Mouse (Mus musculus): ENCODE measurements around the gene Lrrtm3. TPM values are rescaled to one million over a fixed set of nuclear protein-coding genes. Genes with fewer than 3 reads are reported as not detected.

Gene Lrrtm3
- polyA plus RNA-seq, 1 experiment from 2014 or later = 44.5 TPM

- Histone ChIP-seq H3K4me2 (no peak overlapping the region), H3K36me3 (no peaks in the 10 kb centered on the region), H3K27me3 (replicated peaks) (no peaks in the 10 kb centered on the region), H3K9me3 (replicated peaks) (no peaks in the 10 kb centered on the region), H3K4me3 (replicated peaks) (no peak overlapping the region), H3K27ac (replicated peaks) (peak overlapping the region; percentile 45), H3K9ac (replicated peaks) (no peak overlapping the region), H3K4me1 (peaks cover 13% of the 10 kb centered on the region)
- WGBS = 76% methylated on average over 17 of the region's 17 CpGs
- ATAC-seq (ENCODE audit: low FRiP score) = peak; percentile 69; the same call in 1 of the 2 replicates
Measured at GRCm38 (mm10) chr10:64039760-64040535, 50.1 kb downstream of the Lrrtm3 start.

DNA sequence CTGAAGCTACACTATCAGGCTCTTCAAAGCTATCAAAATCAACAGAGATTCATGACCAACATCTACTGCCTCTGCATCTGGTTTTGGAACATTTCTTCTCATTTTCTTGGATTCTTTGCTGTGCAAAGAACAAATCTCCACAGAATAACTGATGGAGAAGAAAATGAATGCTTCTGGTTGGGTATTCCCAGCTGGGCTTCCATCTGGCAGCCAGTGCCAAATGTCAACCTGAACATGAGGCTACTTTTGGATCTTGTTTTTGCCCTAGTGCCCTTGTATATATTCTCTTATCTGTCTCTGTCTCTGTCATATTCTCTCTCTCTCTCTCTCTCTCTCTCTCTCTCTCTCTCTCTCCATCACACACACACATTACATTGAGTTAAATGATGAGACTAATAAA, 59.2 kb downstream of the Lrrtm3 start:
- Histone ChIP-seq H3K9me3 (replicated peaks) (no peaks in the 10 kb centered on the region), H3K4me1 (no peaks in the 10 kb centered on the region), H3K4me3 (replicated peaks) (no peak overlapping the region), H3K4me2 (no peak overlapping the region), H3K9ac (replicated peaks) (no peak overlapping the region), H3K27me3 (replicated peaks) (no peaks in the 10 kb centered on the region), H3K27ac (replicated peaks) (no peak overlapping the region), H3K36me3 (no peaks in the 10 kb centered on the region)
- ATAC-seq (ENCODE audit: low FRiP score) = no peak

- Histone ChIP-seq H3K9ac (replicated peaks) (no peak overlapping the region), H3K4me3 (replicated peaks) (no peak overlapping the region), H3K4me2 (no peak overlapping the region), H3K9me3 (replicated peaks) (no peaks in the 10 kb centered on the region), H3K27me3 (replicated peaks) (no peaks in the 10 kb centered on the region), H3K36me3 (no peaks in the 10 kb centered on the region), H3K27ac (replicated peaks) (no peak overlapping the region), H3K4me1 (no peaks in the 10 kb centered on the region)
- WGBS = 74% methylated on average over 6 of the region's 6 CpGs
- no peak for ATAC-seq (ENCODE audit: low FRiP score)
Measured at GRCm38 (mm10) chr10:64023340-64023739, 66.7 kb downstream of the Lrrtm3 start.

- H3K4me3 ChIP-seq (replicated peaks) = no peak overlapping the region
- no peaks in the 10 kb centered on the region for H3K9me3 ChIP-seq (replicated peaks)
- WGBS = 71% methylated on average over 1 of the region's 1 CpGs
- no peak overlapping the region for H3K4me2 ChIP-seq
- H3K9ac ChIP-seq (replicated peaks) = no peak overlapping the region
- no peaks in the 10 kb centered on the region for H3K4me1 ChIP-seq
- no peaks in the 10 kb centered on the region for H3K36me3 ChIP-seq
- no peak overlapping the region for H3K27ac ChIP-seq (replicated peaks)
- no peak for ATAC-seq (ENCODE audit: low FRiP score)
- H3K27me3 ChIP-seq (replicated peaks) = no peaks in the 10 kb centered on the region
Measured at GRCm38 (mm10) chr10:64020347-64020746, 69.7 kb downstream of the Lrrtm3 start.

DNA sequence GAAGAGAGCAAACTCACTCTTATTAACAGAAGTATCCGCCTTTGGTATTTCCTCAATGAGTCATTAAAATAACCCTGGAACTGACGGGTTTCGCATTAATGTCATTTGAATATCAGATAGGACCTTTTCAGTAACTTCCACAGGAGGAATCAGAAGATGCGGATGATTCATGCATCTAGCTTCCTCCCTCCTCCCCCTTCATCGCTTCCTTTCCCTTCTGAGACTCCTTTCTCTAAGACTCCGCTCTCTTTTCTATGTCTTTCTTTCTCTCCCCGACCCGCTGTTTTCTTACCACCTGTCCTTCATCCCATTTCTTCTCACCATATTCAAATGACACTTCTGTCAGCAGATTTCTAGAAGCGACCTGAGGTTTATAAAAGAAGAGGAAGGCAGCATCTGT, 88.1 kb downstream of the Lrrtm3 start:
- no peak for ATAC-seq (ENCODE audit: low FRiP score)
- Histone ChIP-seq H3K36me3 (no peaks in the 10 kb centered on the region), H3K27ac (replicated peaks) (no peak overlapping the region), H3K9me3 (replicated peaks) (no peaks in the 10 kb centered on the region), H3K9ac (replicated peaks) (no peak overlapping the region), H3K4me3 (replicated peaks) (no peak overlapping the region), H3K27me3 (replicated peaks) (no peaks in the 10 kb centered on the region), H3K4me2 (no peak overlapping the region), H3K4me1 (no peaks in the 10 kb centered on the region)
- WGBS = 89% methylated on average over 9 of the region's 9 CpGs

GRCm38 (mm10) chr10:64001531-64001930, 88.5 kb downstream of the Lrrtm3 start:
- no peak for ATAC-seq (ENCODE audit: low FRiP score)
- Histone ChIP-seq H3K27me3 (replicated peaks) (no peaks in the 10 kb centered on the region), H3K4me3 (replicated peaks) (no peak overlapping the region), H3K9me3 (replicated peaks) (no peaks in the 10 kb centered on the region), H3K36me3 (no peaks in the 10 kb centered on the region), H3K9ac (replicated peaks) (no peak overlapping the region), H3K4me2 (no peak overlapping the region), H3K27ac (replicated peaks) (no peak overlapping the region), H3K4me1 (no peaks in the 10 kb centered on the region)
- WGBS = 80% methylated on average over 6 of the region's 6 CpGs

DNA sequence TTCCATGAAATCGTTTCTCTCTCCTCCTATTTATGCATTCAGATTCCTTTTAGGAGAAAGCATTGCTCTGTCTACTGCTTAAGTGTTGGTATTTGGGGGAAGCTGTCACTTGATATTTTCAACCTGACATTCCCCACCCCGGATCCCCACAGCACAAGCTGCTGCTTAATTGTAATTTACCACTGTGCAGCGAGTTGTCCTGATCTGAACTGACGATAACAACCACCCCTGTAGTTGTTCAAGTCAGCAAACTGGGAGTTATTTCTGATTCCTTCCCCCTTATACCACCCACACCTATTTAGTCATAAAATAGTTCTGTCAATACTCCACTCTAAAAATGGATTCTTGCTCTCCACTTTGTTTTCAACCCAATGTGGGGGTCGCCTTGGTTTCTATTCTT, 95.8 kb downstream of the Lrrtm3 start:
- no peaks in the 10 kb centered on the region for H3K4me1 ChIP-seq
- no peak overlapping the region for H3K4me2 ChIP-seq
- H3K9me3 ChIP-seq (replicated peaks) = no peaks in the 10 kb centered on the region
- H3K4me3 ChIP-seq (replicated peaks) = no peak overlapping the region
- WGBS = 88% methylated on average over 5 of the region's 5 CpGs
- H3K36me3 ChIP-seq = no peaks in the 10 kb centered on the region
- H3K27me3 ChIP-seq (replicated peaks) = no peaks in the 10 kb centered on the region
- H3K27ac ChIP-seq (replicated peaks) = no peak overlapping the region
- no peak overlapping the region for H3K9ac ChIP-seq (replicated peaks)
- no peak for ATAC-seq (ENCODE audit: low FRiP score)

- no peaks in the 10 kb centered on the region for H3K36me3 ChIP-seq
- H3K4me2 ChIP-seq = no peak overlapping the region
- H3K27me3 ChIP-seq (replicated peaks) = no peaks in the 10 kb centered on the region
- H3K4me3 ChIP-seq (replicated peaks) = no peak overlapping the region
- H3K4me1 ChIP-seq = no peaks in the 10 kb centered on the region
- ATAC-seq (ENCODE audit: low FRiP score) = no peak
- 64% methylated on average over 4 of the region's 4 CpGs for WGBS
- H3K27ac ChIP-seq (replicated peaks) = no peak overlapping the region
- H3K9me3 ChIP-seq (replicated peaks) = no peaks in the 10 kb centered on the region
- no peak overlapping the region for H3K9ac ChIP-seq (replicated peaks)
Measured at GRCm38 (mm10) chr10:63985576-63985975, 104.5 kb downstream of the Lrrtm3 start.

- 83% methylated on average over 2 of the region's 2 CpGs for WGBS
- H3K27ac ChIP-seq (replicated peaks) = no peak overlapping the region
- no peaks in the 10 kb centered on the region for H3K27me3 ChIP-seq (replicated peaks)
- H3K9me3 ChIP-seq (replicated peaks) = no peaks in the 10 kb centered on the region
- peaks cover 20% of the 10 kb centered on the region for H3K4me1 ChIP-seq
- no peak overlapping the region for H3K4me2 ChIP-seq
- no peaks in the 10 kb centered on the region for H3K36me3 ChIP-seq
- ATAC-seq (ENCODE audit: low FRiP score) = no peak
- no peak overlapping the region for H3K4me3 ChIP-seq (replicated peaks)
- no peak overlapping the region for H3K9ac ChIP-seq (replicated peaks)
Measured at GRCm38 (mm10) chr10:63979410-63979809, 110.7 kb downstream of the Lrrtm3 start.

- Histone ChIP-seq H3K4me1 (peaks cover 20% of the 10 kb centered on the region), H3K36me3 (no peaks in the 10 kb centered on the region), H3K27me3 (replicated peaks) (no peaks in the 10 kb centered on the region), H3K9ac (replicated peaks) (no peak overlapping the region), H3K27ac (replicated peaks) (peak overlapping the region; percentile 79), H3K9me3 (replicated peaks) (no peaks in the 10 kb centered on the region), H3K4me2 (no peak overlapping the region), H3K4me3 (replicated peaks) (no peak overlapping the region)
- peak; percentile 9 for ATAC-seq (ENCODE audit: low FRiP score)
- WGBS = 61% methylated on average over 5 of the region's 5 CpGs
Measured at GRCm38 (mm10) chr10:63978969-63979368, 111.1 kb downstream of the Lrrtm3 start.

DNA sequence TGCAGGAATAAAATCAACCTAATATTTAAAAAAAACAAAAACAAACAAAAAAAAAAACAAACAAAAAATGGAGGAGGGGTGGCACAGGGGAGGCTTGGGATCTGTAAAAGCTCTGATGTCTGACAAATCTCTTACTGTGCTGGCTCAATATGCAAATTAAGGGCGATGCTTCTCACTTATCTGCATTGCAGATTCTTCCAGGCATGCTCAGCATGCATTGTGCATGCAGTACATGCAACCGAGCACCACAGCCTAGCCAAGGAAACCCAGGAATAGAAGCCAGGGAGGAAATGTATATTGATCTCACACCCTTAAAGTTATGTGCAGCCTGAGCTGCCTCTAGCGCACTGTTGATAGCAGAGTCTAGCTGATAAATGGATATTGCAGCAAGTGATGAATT, 111.5 kb downstream of the Lrrtm3 start:
- H3K4me1 ChIP-seq = peaks cover 20% of the 10 kb centered on the region
- H3K4me2 ChIP-seq = peak overlapping the region; percentile 60
- no peaks in the 10 kb centered on the region for H3K36me3 ChIP-seq
- H3K4me3 ChIP-seq (replicated peaks) = peak overlapping the region; percentile 31
- H3K9ac ChIP-seq (replicated peaks) = no peak overlapping the region; the same call in 1 of the 2 replicates
- 14% methylated on average over 3 of the region's 3 CpGs for WGBS
- peak overlapping the region; percentile 79 for H3K27ac ChIP-seq (replicated peaks)
- H3K9me3 ChIP-seq (replicated peaks) = no peaks in the 10 kb centered on the region
- no peaks in the 10 kb centered on the region for H3K27me3 ChIP-seq (replicated peaks)
- peak; percentile 81 for ATAC-seq (ENCODE audit: low FRiP score)

DNA sequence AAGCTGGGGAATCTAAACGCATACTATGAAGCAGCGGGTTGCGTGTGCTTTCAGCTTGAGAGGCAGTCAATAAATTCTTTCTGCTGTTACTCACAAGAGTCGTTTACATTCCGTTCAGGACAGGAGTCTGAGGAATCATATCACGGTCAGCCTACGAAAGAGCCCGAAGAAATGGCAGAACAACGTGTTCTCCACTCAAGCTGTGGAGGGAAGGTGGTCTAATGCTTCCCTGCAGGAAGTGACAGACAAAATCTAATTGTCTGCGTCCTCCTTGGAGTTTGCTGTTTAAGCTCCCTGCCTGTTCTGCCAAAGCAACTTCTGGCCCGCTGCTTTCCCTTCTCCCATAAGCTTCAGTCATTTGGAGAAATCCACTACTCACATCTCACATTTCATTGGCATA, 112.0 kb downstream of the Lrrtm3 start:
- Histone ChIP-seq H3K36me3 (no peaks in the 10 kb centered on the region), H3K4me3 (replicated peaks) (peak overlapping the region; percentile 31), H3K27ac (replicated peaks) (peak overlapping the region; percentile 79), H3K27me3 (replicated peaks) (no peaks in the 10 kb centered on the region), H3K9ac (replicated peaks) (peak overlapping the region; percentile 40), H3K4me1 (peaks cover 20% of the 10 kb centered on the region), H3K9me3 (replicated peaks) (no peaks in the 10 kb centered on the region), H3K4me2 (peak overlapping the region; percentile 60)
- WGBS = 6% methylated on average over 11 of the region's 11 CpGs
- ATAC-seq (ENCODE audit: low FRiP score) = peak; percentile 48; the same call in 1 of the 2 replicates
